Mouse (Mus musculus) spleen, adult 2 months (tissue): ENCODE results near the gene Map2k3. TPM values are rescaled to one million over a fixed set of nuclear protein-coding genes. Genes with fewer than 3 reads are reported as not detected.

Experiments
- DNase-seq, 2 experiments: peaks; one replicate each; pipeline versions ENCODE4 v3.0.0 to v3.0.0-alpha.2; 2012 to 2021; ENCODE audit warnings: low spot score in 2 of 2, low read depth in 1 of 2
- H3K27ac ChIP-seq: fragments of 200-500 bp; 2 replicates; pipeline ENCODE4 v1.5.1; 2012; ENCODE audit warnings: low read length, inconsistent platforms; ENCODE audit not compliant: insufficient read depth
- H3K27me3 ChIP-seq: fragments of 200-500 bp; 2 replicates; pipeline ENCODE4 v1.6.1; 2012; ENCODE audit warnings: mild to moderate bottlenecking, moderate library complexity, low read length, inconsistent platforms; ENCODE audit not compliant: control insufficient read depth, insufficient read depth
- H3K36me3 ChIP-seq: fragments of 200-500 bp; 2 replicates; pipeline ENCODE4 v1.6.1; 2012; ENCODE audit warnings: mild to moderate bottlenecking, low read length, inconsistent platforms; ENCODE audit not compliant: control insufficient read depth, insufficient read depth
- H3K4me1 ChIP-seq: fragments of 200-500 bp; 2 replicates; pipeline ENCODE4 v1.6.1; 2011; ENCODE audit warnings: inconsistent platforms; ENCODE audit not compliant: control insufficient read depth, insufficient read depth, insufficient read length
- H3K4me3 ChIP-seq: fragments of 200-500 bp; 2 replicates; pipeline ENCODE4 v1.5.1; 2011; ENCODE audit warnings: mild to moderate bottlenecking, inconsistent platforms; ENCODE audit not compliant: insufficient read depth, insufficient read length; ENCODE audit errors: extremely low read depth
- CTCF ChIP-seq: fragments of 200-500 bp; IDR thresholded peaks from 2 replicates; pipeline ENCODE4 v1.5.1; 2011; ENCODE audit warnings: mild to moderate bottlenecking, inconsistent platforms; ENCODE audit not compliant: insufficient read depth, insufficient read length, insufficient replicate concordance; ENCODE audit errors: extremely low read depth
- POLR2A ChIP-seq: fragments of 200-500 bp; IDR thresholded peaks from 2 replicates; pipeline ENCODE4 v1.6.1; 2011; ENCODE audit warnings: low read depth, low read length, inconsistent platforms
- WGBS: fragments of 180-500 bp; shearing (Covaris S2); methylation state at CpG from one replicate; pipeline ENCODE4 v1.1.7; 2018; 5-methylcytosine and 5-hydroxymethylcytosine counted together
- polyA plus RNA-seq: library from polyadenylated mRNA; depleted of rRNA; stranded (reverse); fragments of >200 nt; gene quantifications from 2 replicates; pipeline ENCODE4 v1.2.3, GENCODE M21; 2012

The Map2k3 gene
- polyA plus RNA-seq, 1 experiment, result 23.2 TPM

- peaks cover 2% of the 10 kb centered on the region; the same call in 1 of the 2 replicates for H3K4me1 ChIP-seq
Measured at GRCm38 (mm10) chr11:60922964-60923363, 8.9 kb upstream of the Map2k3 start.

GRCm38 (mm10) chr11:60924498-60924897 is 7.3 kb upstream of the Map2k3 start:
- H3K4me3 ChIP-seq, result no peak overlapping the region
- H3K36me3 ChIP-seq, result no peaks in the 10 kb centered on the region; the same call in 1 of the 2 replicates
- TF ChIP-seq CTCF (no peak), POLR2A (no peak)
- WGBS, result 79% methylated on average over 6 of the region's 6 CpGs
- H3K27me3 ChIP-seq, result no peaks in the 10 kb centered on the region
- H3K4me1 ChIP-seq, result peaks cover 2% of the 10 kb centered on the region; the same call in 1 of the 2 replicates
- DNase-seq, result no peak
- no peak overlapping the region for H3K27ac ChIP-seq

More at GRCm38 (mm10) chr11:60922964-60923363, 8.9 kb upstream of the Map2k3 start:
- no peaks in the 10 kb centered on the region; the same call in 1 of the 2 replicates for H3K36me3 ChIP-seq
- no peak for DNase-seq
- no peak overlapping the region for H3K4me3 ChIP-seq
- no peak overlapping the region for H3K27ac ChIP-seq
- WGBS, result 97% methylated on average over 5 of the region's 5 CpGs
- TF ChIP-seq CTCF, result no peak
- no peak for TF ChIP-seq POLR2A
- no peaks in the 10 kb centered on the region for H3K27me3 ChIP-seq

DNA sequence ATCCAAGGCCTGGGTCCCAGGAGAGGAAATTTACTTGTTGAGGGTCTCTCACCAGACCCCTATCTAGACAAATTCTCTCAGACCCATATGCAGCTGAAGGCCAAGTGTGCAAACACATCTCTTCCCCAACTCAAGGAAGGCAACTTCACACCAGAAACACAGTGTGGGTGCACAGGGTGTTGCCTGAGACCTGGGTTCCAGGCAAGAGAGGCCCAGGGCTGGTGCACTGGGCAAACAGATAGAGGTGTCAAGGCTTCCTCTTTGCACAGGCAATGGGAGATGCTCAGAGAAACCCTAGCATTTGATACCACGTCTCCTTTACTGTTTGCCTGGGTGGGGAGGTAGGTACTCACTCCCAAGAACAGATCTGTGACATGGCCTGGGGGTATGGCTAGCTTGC is 6.9 kb upstream of the Map2k3 start:
- WGBS, result 90% methylated on average over 1 of the region's 1 CpGs
- TF ChIP-seq CTCF, result no peak
- TF ChIP-seq POLR2A, result no peak
- Histone ChIP-seq H3K4me1 (peaks cover 2% of the 10 kb centered on the region; the same call in 1 of the 2 replicates), H3K36me3 (no peaks in the 10 kb centered on the region; the same call in 1 of the 2 replicates), H3K4me3 (no peak overlapping the region), H3K27me3 (no peaks in the 10 kb centered on the region), H3K27ac (no peak overlapping the region)
- no peak for DNase-seq

- TF ChIP-seq CTCF (peak; percentile 73; the same call in 1 of the 2 replicates), POLR2A (no peak)
- Histone ChIP-seq H3K27me3 (no peaks in the 10 kb centered on the region), H3K4me1 (peaks cover 8% of the 10 kb centered on the region; the same call in 1 of the 2 replicates), H3K27ac (no peak overlapping the region), H3K4me3 (no peak overlapping the region), H3K36me3 (no peaks in the 10 kb centered on the region)
- 1% methylated on average over 9 of the region's 9 CpGs for WGBS
- peak; percentile 79 to 87 for DNase-seq
Measured at GRCm38 (mm10) chr11:60927264-60927663, 4.6 kb upstream of the Map2k3 start.

- Histone ChIP-seq H3K36me3 (no peaks in the 10 kb centered on the region), H3K4me3 (peak overlapping the region; percentile 74; the same call in 1 of the 2 replicates), H3K27me3 (no peaks in the 10 kb centered on the region), H3K4me1 (peaks cover 25% of the 10 kb centered on the region; the same call in 1 of the 2 replicates), H3K27ac (no peak overlapping the region)
- no peak for TF ChIP-seq POLR2A
- no peak for DNase-seq
- WGBS, result 31% methylated on average over 7 of the region's 7 CpGs
Measured at GRCm38 (mm10) chr11:60930724-60931281, 1.0 kb upstream of the Map2k3 start.

DNA sequence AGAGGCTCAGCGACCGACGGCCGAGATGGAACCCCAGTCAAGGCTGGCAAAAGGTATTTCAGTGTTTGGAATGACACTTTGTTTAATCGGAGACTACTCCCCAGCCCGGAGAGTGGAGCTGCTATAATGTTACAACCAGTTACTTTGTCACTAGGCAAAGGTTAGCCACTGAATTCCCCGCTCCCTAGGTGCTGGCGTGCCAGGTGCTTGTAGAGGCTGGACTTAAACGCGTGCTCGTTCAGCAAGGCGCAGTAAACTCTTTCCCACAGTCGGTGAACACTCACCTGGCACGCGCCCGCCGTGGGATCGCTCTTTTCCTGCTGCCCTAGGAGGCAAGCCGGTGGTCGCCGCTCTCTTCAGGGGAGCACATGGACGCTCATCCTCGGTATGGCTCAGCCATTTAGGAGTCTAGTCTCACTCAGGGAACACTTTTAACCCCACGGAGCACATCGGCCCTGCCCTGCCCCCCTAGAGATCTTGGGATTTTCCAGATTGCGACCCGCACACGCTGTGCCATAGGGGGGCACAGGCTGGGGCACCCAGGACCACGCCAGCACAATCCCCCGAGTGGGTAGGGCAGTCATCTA is 458 bp upstream of the Map2k3 start:
- DNase-seq, result no peak
- TF ChIP-seq POLR2A (no peak), CTCF (no peak)
- no peaks in the 10 kb centered on the region for H3K27me3 ChIP-seq
- 4% methylated on average over 30 of the region's 30 CpGs for WGBS
- H3K4me3 ChIP-seq, result peak overlapping the region; percentile 74
- peaks cover 29% of the 10 kb centered on the region; the same call in 1 of the 2 replicates for H3K4me1 ChIP-seq
- no peak overlapping the region for H3K27ac ChIP-seq
- H3K36me3 ChIP-seq, result no peaks in the 10 kb centered on the region

GRCm38 (mm10) chr11:60932503-60933020 is 729 bp downstream of the Map2k3 start:
- 3% methylated on average over 7 of the region's 7 CpGs for WGBS
- Histone ChIP-seq H3K4me3 (peak overlapping the region; percentile 83), H3K27ac (peak overlapping the region; percentile 64; the same call in 1 of the 2 replicates), H3K36me3 (no peaks in the 10 kb centered on the region), H3K4me1 (peaks cover 27% of the 10 kb centered on the region; the same call in 1 of the 2 replicates), H3K27me3 (no peaks in the 10 kb centered on the region)
- DNase-seq, result no peak
- TF ChIP-seq POLR2A (no peak), CTCF (no peak)
